Mouse (Mus musculus) heart, postnatal 0 days (tissue): Measurements from ENCODE around the gene Haspin. TPM values are rescaled to one million over a fixed set of nuclear protein-coding genes. Genes with fewer than 3 reads are reported as not detected.
"Not testable (repeated sequence)": the region's sequence is repeated elsewhere in the genome, so short reads cannot be mapped to it uniquely, and the experiment has no call there.

Experiments
- ATAC-seq: fragments of 200-750 bp; cut with Nextera tagmentation; 2 replicates; pipeline ENCODE4 v1.8.0; 2017; ENCODE audit warnings: low read depth, moderate number of reproducible peaks, moderate library complexity; ENCODE audit not compliant: insufficient read depth
- DNase-seq: peaks from one replicate; pipeline ENCODE4 v3.0.0-alpha.2; 2016; ENCODE audit warnings: low spot score
- H3K27ac ChIP-seq: fragments of 300-500 bp; sonication (generic); 2 replicates; pipeline ENCODE4 v1.5.1; 2014; ENCODE audit warnings: low read depth, mild to moderate bottlenecking
- H3K27me3 ChIP-seq: fragments of 300-500 bp; sonication (generic); 2 replicates; pipeline ENCODE4 v1.6.1; 2014; ENCODE audit warnings: low read length, mixed read lengths; ENCODE audit not compliant: control insufficient read depth, insufficient read depth
- H3K36me3 ChIP-seq: fragments of 300-500 bp; sonication (generic); replicated peaks from 2 replicates; pipeline ENCODE4 v1.6.1; 2014; ENCODE audit warnings: low read length, mixed read lengths; ENCODE audit not compliant: control insufficient read depth, insufficient read depth
- H3K4me1 ChIP-seq: fragments of 300-500 bp; sonication (generic); 2 replicates; pipeline ENCODE4 v1.6.1; 2014; ENCODE audit warnings: antibody characterized with exemption; ENCODE audit not compliant: control insufficient read depth, insufficient read depth
- H3K4me2 ChIP-seq: fragments of 300-500 bp; sonication (generic); 2 replicates; pipeline ENCODE4 v1.6.1; 2014; ENCODE audit warnings: low read depth, mild to moderate bottlenecking, low read length, moderate library complexity
- H3K4me3 ChIP-seq: fragments of 300-500 bp; sonication (generic); 2 replicates; pipeline ENCODE4 v1.5.1; 2014; ENCODE audit warnings: low read depth, low read length
- H3K9ac ChIP-seq: fragments of 300-500 bp; sonication (generic); replicated peaks from 2 replicates; pipeline ENCODE4 v1.6.1; 2014; ENCODE audit warnings: low read depth, low read length, mixed read lengths
- H3K9me3 ChIP-seq: fragments of 300-500 bp; sonication (generic); replicated peaks from 2 replicates; pipeline ENCODE4 v1.6.1; 2016; ENCODE audit warnings: low read length; ENCODE audit not compliant: control insufficient read depth
- CTCF ChIP-seq: IDR thresholded peaks from 2 replicates; pipeline ENCODE4 v1.5.1; 2016; ENCODE audit warnings: antibody characterized with exemption, control low read depth, low read depth
- EP300 ChIP-seq: IDR thresholded peaks from 2 replicates; pipeline ENCODE4 v1.6.1; 2016; ENCODE audit warnings: antibody characterized with exemption, low read depth
- WGBS: fragments of 180-500 bp; shearing (Covaris S2); extraction: QIAGEN DNeasy Blood & Tissue Kit; methylation state at CpG from one replicate; pipeline ENCODE4 v1.1.7; 2014; 5-methylcytosine and 5-hydroxymethylcytosine counted together
- polyA plus RNA-seq: library from polyadenylated mRNA; unstranded; fragments of >200 nt; fragmentation: Nextera tagmentation; extraction: Ambion mirVana; gene quantifications from 2 replicates; pipeline ENCODE4 v1.2.1, GENCODE M21; 2015
- total RNA-seq: library from RNA; depleted of rRNA; stranded (reverse); fragments of >200 nt; gene quantifications from 2 replicates; pipeline ENCODE4 v1.2.3, GENCODE M21; 2014; ENCODE audit warnings: low replicate concordance

Gene Haspin
- total and polyA plus RNA-seq, 2 experiments from 2014 or later, result 4.0 to 6.0 TPM

GRCm38 (mm10) chr11:73107358-73107757 lies 30.7 kb downstream of the Haspin start:
- peak; percentile 51 for TF ChIP-seq CTCF
- not testable (repeated sequence) for H3K9me3 ChIP-seq, H3K4me3 ChIP-seq, ATAC-seq, H3K36me3 ChIP-seq, DNase-seq, H3K27ac ChIP-seq, H3K27me3 ChIP-seq, H3K4me2 ChIP-seq, H3K9ac ChIP-seq
- peaks cover 19% of the 10 kb centered on the region for H3K4me1 ChIP-seq
- WGBS, result 35% methylated on average over 3 of the region's 3 CpGs

GRCm38 (mm10) chr11:73105246-73105645 lies 32.8 kb downstream of the Haspin start:
- ATAC-seq, result no peak
- no peak overlapping the region for H3K4me3 ChIP-seq
- WGBS, result 34% methylated on average over 3 of the region's 3 CpGs
- no peaks in the 10 kb centered on the region for H3K36me3 ChIP-seq
- H3K27ac ChIP-seq, result no peak overlapping the region
- H3K4me2 ChIP-seq, result no peak overlapping the region
- peaks cover 19% of the 10 kb centered on the region for H3K4me1 ChIP-seq
- DNase-seq, result no peak
- no peak for TF ChIP-seq CTCF
- no peak for TF ChIP-seq EP300
- H3K9me3 ChIP-seq, result no peaks in the 10 kb centered on the region
- no peak overlapping the region for H3K9ac ChIP-seq
- H3K27me3 ChIP-seq, result no peaks in the 10 kb centered on the region

- H3K27me3 ChIP-seq, result no peaks in the 10 kb centered on the region
- ATAC-seq (no peak), DNase-seq (no peak)
- no peak for TF ChIP-seq CTCF
- H3K9ac ChIP-seq, result no peak overlapping the region
- no peak overlapping the region for H3K4me3 ChIP-seq
- no peaks in the 10 kb centered on the region for H3K36me3 ChIP-seq
- no peaks in the 10 kb centered on the region for H3K9me3 ChIP-seq
- 47% methylated on average over 4 of the region's 4 CpGs for WGBS
- no peak overlapping the region for H3K27ac ChIP-seq
- H3K4me2 ChIP-seq, result no peak overlapping the region
- H3K4me1 ChIP-seq, result no peaks in the 10 kb centered on the region
These were observed 36.8 kb downstream of the Haspin start for GRCm38 (mm10) chr11:73101308-73101707.

GRCm38 (mm10) chr11:73099976-73100750 lies 37.9 kb downstream of the Haspin start:
- no peaks in the 10 kb centered on the region for H3K9me3 ChIP-seq
- no peak overlapping the region for H3K4me3 ChIP-seq
- WGBS, result 66% methylated on average over 14 of the region's 14 CpGs
- H3K4me2 ChIP-seq, result no peak overlapping the region
- no peak overlapping the region for H3K9ac ChIP-seq
- ATAC-seq (no peak), DNase-seq (no peak)
- H3K27ac ChIP-seq, result no peak overlapping the region
- TF ChIP-seq CTCF (no peak), EP300 (no peak)
- H3K27me3 ChIP-seq, result no peaks in the 10 kb centered on the region
- no peaks in the 10 kb centered on the region for H3K36me3 ChIP-seq
- no peaks in the 10 kb centered on the region for H3K4me1 ChIP-seq

- Histone ChIP-seq H3K9me3 (no peaks in the 10 kb centered on the region), H3K27ac (no peak overlapping the region), H3K4me1 (no peaks in the 10 kb centered on the region), H3K9ac (no peak overlapping the region), H3K4me3 (no peak overlapping the region), H3K27me3 (no peaks in the 10 kb centered on the region), H3K36me3 (no peaks in the 10 kb centered on the region), H3K4me2 (no peak overlapping the region)
- WGBS, result 57% methylated on average over 5 of the region's 5 CpGs
- DNase-seq (no peak), ATAC-seq (no peak)
- no peak for TF ChIP-seq EP300
- no peak for TF ChIP-seq CTCF
These were observed 39.2 kb downstream of the Haspin start for GRCm38 (mm10) chr11:73098860-73099259.
